Mouse (Mus musculus): ENCODE results near the gene Tmem201.
A peak's percentile ranks its signal among the peaks of the same experiment; 100 is the strongest.

DNA sequence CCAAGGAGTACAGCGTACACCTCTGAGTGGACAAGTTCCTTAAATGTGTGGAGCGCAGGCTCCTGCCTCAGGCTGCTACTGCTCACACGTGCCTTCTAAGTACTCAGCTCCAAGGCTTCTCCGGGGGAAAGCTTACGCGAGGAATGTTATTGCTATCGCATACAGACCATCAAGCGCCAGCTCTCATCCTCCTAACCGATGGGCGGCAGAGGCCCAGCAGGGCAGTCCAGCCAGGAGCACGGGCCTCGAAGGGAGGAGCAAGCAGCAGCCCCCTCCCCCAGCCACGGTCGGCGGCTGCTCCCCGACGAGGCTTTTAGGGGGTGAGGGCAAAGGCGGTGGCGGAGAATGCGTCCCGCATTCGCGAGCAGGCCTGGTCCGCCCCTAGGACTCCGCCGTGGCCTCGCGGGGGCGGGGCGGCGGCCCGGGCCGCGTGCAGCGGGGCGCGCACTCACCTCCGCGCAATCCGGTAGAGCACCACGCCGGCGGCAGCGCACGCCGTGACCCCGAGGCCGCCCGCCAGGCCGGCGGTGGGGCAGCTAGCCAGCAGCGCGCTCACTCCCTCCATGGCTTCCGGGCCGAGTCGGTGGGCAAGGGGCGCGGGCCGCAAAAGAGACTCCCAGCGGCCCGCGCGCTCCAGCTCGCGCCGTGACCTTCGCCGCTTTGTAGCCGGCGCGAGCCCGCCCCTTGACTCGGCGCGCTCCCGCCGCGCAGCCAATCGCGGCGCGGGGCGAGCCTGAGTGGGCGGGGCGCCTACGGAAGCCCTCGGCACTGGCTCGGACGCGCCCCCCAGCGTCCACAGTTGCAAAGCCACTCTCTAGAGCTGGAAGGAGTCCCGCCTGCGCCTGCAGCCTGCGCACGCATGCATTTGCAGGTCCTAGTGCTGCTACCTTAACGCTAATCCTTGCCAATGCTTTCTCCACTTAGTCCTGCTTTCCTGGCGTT is at the start of gene Tmem201:
- TF ChIP-seq POLR2A (IDR thresholded peaks at IDR 0.05; ENCODE audit: borderline replicate concordance, extremely low read depth, insufficient read depth, insufficient read length, poor library complexity, severe bottlenecking) (peak; percentile 91), CTCF (IDR thresholded peaks at IDR 0.05; ENCODE audit: borderline replicate concordance, extremely low read depth, insufficient read depth, insufficient read length) (peak; percentile 87)
